Comparison of ENCODE assay signal across 9 mouse cellular contexts in genomic region chr11:69876867-69877266, GRCm38 (mm10). TPM values are rescaled to one million over a fixed set of nuclear protein-coding genes. Genes with fewer than 3 reads are reported as not detected.
DNase-seq lines count a peak whose midpoint lies in the region; ATAC-seq lines count a peak whose summit lies in the region.
"Had no signal": no experiment of that assay in that cellular context is flagged by ENCODE, and none has a peak within 500 bp of the region (broad histone marks: within the 10 kb centered on the region; RNA-seq: fewer than 3 reads in every experiment).

No protein-coding gene starts in this region.

- peak overlapping the region; percentile 45; the same call in 1 of the 2 replicates for H3K9ac ChIP-seq in heart, embryonic 16.5 days (ENCODE audit: low read length)
- H3K9ac ChIP-seq in neural tube, embryonic 15.5 days (replicated peaks), result no peak overlapping the region

- H3K27ac ChIP-seq in brown adipose tissue, adult 24 weeks (replicated peaks; ENCODE audit: low read depth, low read length), result peak overlapping the region; percentile 30
- peak overlapping the region; percentile 75 for H3K27ac ChIP-seq in forebrain, embryonic 10.5 days
- peak overlapping the region; percentile 74 for H3K27ac ChIP-seq in heart, embryonic 16.5 days (ENCODE audit: low read length)
- no peak overlapping the region for H3K27ac ChIP-seq in neural tube, embryonic 15.5 days (replicated peaks)

- peaks cover 21% of the 10 kb centered on the region for H3K27me3 ChIP-seq in forebrain, embryonic 10.5 days (ENCODE audit: poor library complexity, severe bottlenecking)
- H3K27me3 ChIP-seq in heart, embryonic 16.5 days (ENCODE audit: control insufficient read depth, insufficient read depth, low read length), result no peaks in the 10 kb centered on the region
- H3K27me3 ChIP-seq in neural tube, embryonic 15.5 days (replicated peaks), result peaks cover 8% of the 10 kb centered on the region; the same call in 1 of the 2 replicates

- no peak overlapping the region for H3K4me3 ChIP-seq in brown adipose tissue, adult 24 weeks (ENCODE audit: insufficient read depth, low read depth, low read length)
- peak overlapping the region; percentile 42 for H3K4me3 ChIP-seq in forebrain, embryonic 10.5 days
- peak overlapping the region; percentile 16; the same call in 1 of the 2 replicates for H3K4me3 ChIP-seq in heart, embryonic 16.5 days (ENCODE audit: low read length)
- H3K4me3 ChIP-seq in neural tube, embryonic 15.5 days (replicated peaks), result peak overlapping the region; percentile 14; the same call in 1 of the 2 replicates

- H3K4me2 ChIP-seq in heart, embryonic 16.5 days (ENCODE audit: low read depth, low read length), result peak overlapping the region; percentile 49
- H3K4me2 ChIP-seq in neural tube, embryonic 15.5 days, result peak overlapping the region; percentile 41

- H3K36me3 ChIP-seq in forebrain, embryonic 10.5 days (replicated peaks), result no peaks in the 10 kb centered on the region
- H3K36me3 ChIP-seq in heart, embryonic 16.5 days (ENCODE audit: control insufficient read depth, insufficient read depth), result no peaks in the 10 kb centered on the region
- H3K36me3 ChIP-seq in neural tube, embryonic 15.5 days, result no peaks in the 10 kb centered on the region

- peak; percentile 56 for ATAC-seq in CD4-positive, CD25-positive, alpha-beta regulatory T cell, adult 4 months
- ATAC-seq in heart, embryonic 16.5 days (replicated peaks; ENCODE audit: extremely low read depth, insufficient read depth, low FRiP score), result no peak
- ATAC-seq in neural tube, embryonic 15.5 days (ENCODE audit: low FRiP score), result peak; percentile 37; the same call in 1 of the 2 replicates

- peak; percentile 85 for DNase-seq in forebrain, embryonic 10.5 days (ENCODE audit: extremely low spot score, low spot score)
- DNase-seq in kidney, postnatal 36 days, result peak; percentile 82 to 94
- DNase-seq in lung, adult 18-20 months, result peak; percentile 88 to 90
- peak; percentile 87 for DNase-seq in testis, postnatal 14 days (ENCODE audit: low spot score)

- H3K4me1 ChIP-seq in brown adipose tissue, adult 24 weeks (ENCODE audit: control insufficient read depth, insufficient read depth, insufficient read length, low read length), result peaks cover 6% of the 10 kb centered on the region
- H3K4me1 ChIP-seq in forebrain, embryonic 10.5 days, result peaks cover 60% of the 10 kb centered on the region
- H3K4me1 ChIP-seq in heart, embryonic 16.5 days (ENCODE audit: control insufficient read depth, insufficient read depth, low read length), result peaks cover 19% of the 10 kb centered on the region
- H3K4me1 ChIP-seq in neural tube, embryonic 15.5 days, result peaks cover 38% of the 10 kb centered on the region

- H3K9me3 ChIP-seq in forebrain, embryonic 10.5 days, result no peaks in the 10 kb centered on the region
- H3K9me3 ChIP-seq in heart, embryonic 16.5 days (replicated peaks; ENCODE audit: control insufficient read depth, low read length), result no peaks in the 10 kb centered on the region
- no peaks in the 10 kb centered on the region for H3K9me3 ChIP-seq in neural tube, embryonic 15.5 days (replicated peaks)

- WGBS in forebrain, embryonic 10.5 days, result 1% methylated on average over 12 of the region's 12 CpGs
- WGBS in heart, embryonic 16.5 days, result under 1% methylated on average over 11 of the region's 12 CpGs
- 3% methylated on average over 12 of the region's 12 CpGs for WGBS in neural tube, embryonic 15.5 days

RNA-seq across cellular contexts. Expression of gene Tmem95, which starts 1.0 kb away (rescaled TPM):
- polyA plus RNA-seq in CD4-positive, CD25-positive, alpha-beta regulatory T cell, adult 4 months (2017; shearing (Covaris generic)), result not detected
- not detected in 2 replicates for polyA plus RNA-seq in brown adipose tissue, adult 24 weeks (2012; ENCODE audit: insufficient read depth, insufficient read length, missing spikeins)
- not detected in 2 replicates for polyA plus RNA-seq in forebrain, embryonic 10.5 days (2016; fragmentation: Nextera tagmentation; extraction: Ambion mirVana)
- not detected in 2 replicates for polyA plus RNA-seq in heart, embryonic 16.5 days (2015; fragmentation: Nextera tagmentation; extraction: Ambion mirVana)
- polyA plus RNA-seq in neural tube, embryonic 15.5 days (2015; fragmentation: Nextera tagmentation; extraction: Ambion mirVana), result not detected in 2 replicates
- polyA plus RNA-seq: gonadal fat pad, adult 2 months had no signal

RNA-seq across cellular contexts. Expression of gene Kctd11, which starts 4.3 kb away (rescaled TPM):
- polyA plus RNA-seq in CD4-positive, CD25-positive, alpha-beta regulatory T cell, adult 4 months (2017; shearing (Covaris generic)), result 1 to 10 TPM in 1 of 2 experiments, not detected in 1; 1.1 TPM
- polyA plus RNA-seq in brown adipose tissue, adult 24 weeks (2012; ENCODE audit: insufficient read depth, insufficient read length, missing spikeins), result 2.5 and 3.3 TPM in 2 replicates
- polyA plus RNA-seq in forebrain, embryonic 10.5 days (2016; fragmentation: Nextera tagmentation; extraction: Ambion mirVana), result 4.8 and 6.7 TPM in 2 replicates
- polyA plus RNA-seq in heart, embryonic 16.5 days (2015; fragmentation: Nextera tagmentation; extraction: Ambion mirVana), result 3.9 and 4.3 TPM in 2 replicates
- 2.1 and 3.2 TPM in 2 replicates for polyA plus RNA-seq in neural tube, embryonic 15.5 days (2015; fragmentation: Nextera tagmentation; extraction: Ambion mirVana)

RNA-seq across cellular contexts. Expression of gene Tnk1, which starts 18.3 kb away (rescaled TPM):
- polyA plus RNA-seq in CD4-positive, CD25-positive, alpha-beta regulatory T cell, adult 4 months (2017; shearing (Covaris generic)), result not detected
- not detected in 2 replicates for polyA plus RNA-seq in brown adipose tissue, adult 24 weeks (2012; ENCODE audit: insufficient read depth, insufficient read length, missing spikeins)
- polyA plus RNA-seq in forebrain, embryonic 10.5 days (2016; fragmentation: Nextera tagmentation; extraction: Ambion mirVana), result 0.79 and 1.9 TPM in 2 replicates
- 0.26 and 0.90 TPM in 2 replicates for polyA plus RNA-seq in heart, embryonic 16.5 days (2015; fragmentation: Nextera tagmentation; extraction: Ambion mirVana)
- polyA plus RNA-seq in neural tube, embryonic 15.5 days (2015; fragmentation: Nextera tagmentation; extraction: Ambion mirVana), result 0.19 and 1.9 TPM in 2 replicates

RNA-seq across cellular contexts. Expression of gene Acap1, which starts 18.5 kb away (rescaled TPM):
- polyA plus RNA-seq in CD4-positive, CD25-positive, alpha-beta regulatory T cell, adult 4 months (2017; shearing (Covaris generic)), result 100 to 1,000 TPM; 256 to 383 TPM
- polyA plus RNA-seq in brown adipose tissue, adult 24 weeks (2012; ENCODE audit: insufficient read depth, insufficient read length, missing spikeins), result not detected in 2 replicates
- polyA plus RNA-seq in forebrain, embryonic 10.5 days (2016; fragmentation: Nextera tagmentation; extraction: Ambion mirVana), result 0.84 and 1.3 TPM in 2 replicates
- 10.8 and 19.9 TPM in 2 replicates for polyA plus RNA-seq in heart, embryonic 16.5 days (2015; fragmentation: Nextera tagmentation; extraction: Ambion mirVana)
- polyA plus RNA-seq in neural tube, embryonic 15.5 days (2015; fragmentation: Nextera tagmentation; extraction: Ambion mirVana), result 0.40 and 16.3 TPM in 2 replicates

RNA-seq across cellular contexts. Expression of gene 2810408A11Rik, which starts 23.9 kb away (rescaled TPM):
- 1 to 10 TPM; 1.6 to 2.0 TPM for polyA plus RNA-seq in CD4-positive, CD25-positive, alpha-beta regulatory T cell, adult 4 months (2017; shearing (Covaris generic))
- 3.2 TPM in 1 of 2 replicates, not detected in the other for polyA plus RNA-seq in brown adipose tissue, adult 24 weeks (2012; ENCODE audit: insufficient read depth, insufficient read length, missing spikeins)
- polyA plus RNA-seq in forebrain, embryonic 10.5 days (2016; fragmentation: Nextera tagmentation; extraction: Ambion mirVana), result 11.9 and 12.2 TPM in 2 replicates
- polyA plus RNA-seq in heart, embryonic 16.5 days (2015; fragmentation: Nextera tagmentation; extraction: Ambion mirVana), result 4.1 and 4.4 TPM in 2 replicates
- 6.3 and 6.5 TPM in 2 replicates for polyA plus RNA-seq in neural tube, embryonic 15.5 days (2015; fragmentation: Nextera tagmentation; extraction: Ambion mirVana)
